25 mouse cellular contexts compared by ENCODE assay signal in genomic region chr19:57143646-57144045, GRCm38 (mm10).
DNase-seq lines count a peak whose midpoint lies in the region; ATAC-seq and TF ChIP-seq lines count a peak whose summit lies in the region.
"Had no signal": no experiment of that assay in that cellular context is flagged by ENCODE, and none has a peak within 500 bp of the region (broad histone marks: within the 10 kb centered on the region; RNA-seq: fewer than 3 reads in every experiment).

No protein-coding gene starts in this region.

- no peak for DNase-seq in gastrocnemius, adult 2 months
- DNase-seq in gastrocnemius, postnatal 4 days (ENCODE audit: low spot score in 2 of 2) = no peak
- no peak for DNase-seq in heart, adult 18-20 months
- DNase-seq in brain, adult 2 months (ENCODE audit: low read depth, low spot score) = peak; percentile 58
- DNase-seq in heart, postnatal 4 days = peak; percentile 39
- DNase-seq: adrenal gland, adult 2 months; cerebellum, postnatal 14 days; gastrocnemius, postnatal 36 days; kidney, postnatal 4 days; liver, postnatal 0 days had no signal

- H3K9ac ChIP-seq in heart, embryonic 15.5 days = no peak overlapping the region
- H3K9ac ChIP-seq: forebrain, embryonic 12.5 days; limb, embryonic 12.5 days; liver, postnatal 0 days; midbrain, embryonic 12.5 days; neural tube, embryonic 15.5 days had no signal

- H3K27me3 ChIP-seq in heart, embryonic 15.5 days = no peaks in the 10 kb centered on the region
- H3K27me3 ChIP-seq: CH12.LX; forebrain, embryonic 12.5 days; limb, embryonic 12.5 days; midbrain, embryonic 12.5 days; neural tube, embryonic 15.5 days; Patski had no signal

- H3K36me3 ChIP-seq in heart, embryonic 15.5 days = peaks cover 7% of the 10 kb centered on the region
- H3K36me3 ChIP-seq: forebrain, embryonic 12.5 days; G1E; hindbrain, embryonic 10.5 days; limb, embryonic 12.5 days; midbrain, embryonic 12.5 days; neural tube, embryonic 15.5 days had no signal

- H3K9me3 ChIP-seq in heart, embryonic 15.5 days (replicated peaks) = no peaks in the 10 kb centered on the region
- H3K9me3 ChIP-seq: forebrain, embryonic 12.5 days; G1E; hindbrain, embryonic 10.5 days; midbrain, embryonic 12.5 days; neural tube, embryonic 15.5 days had no signal

- TF ChIP-seq CTCF in gastrocnemius, adult 2 months (IDR thresholded peaks at IDR 0.05) = no peak

- WGBS in heart, embryonic 15.5 days = 37% methylated on average over 3 of the region's 3 CpGs

- peak overlapping the region; percentile 10; the same call in 1 of the 2 replicates for H3K27ac ChIP-seq in gastrocnemius, adult 2 months
- H3K27ac ChIP-seq in heart, embryonic 15.5 days = 0 out of 2 replicates have a peak overlapping the region, but pooled peaks have one; percentile 44
- H3K27ac ChIP-seq: forebrain, embryonic 12.5 days; hindbrain, embryonic 10.5 days; limb, embryonic 12.5 days; midbrain, embryonic 12.5 days; neural tube, embryonic 15.5 days; stomach, postnatal 0 days had no signal

- peaks cover 32% of the 10 kb centered on the region for H3K4me1 ChIP-seq in heart, embryonic 15.5 days (replicated peaks)
- H3K4me1 ChIP-seq: forebrain, embryonic 12.5 days; hindbrain, embryonic 10.5 days; midbrain, embryonic 12.5 days had no signal

- no peak for ATAC-seq in heart, embryonic 15.5 days (replicated peaks; ENCODE audit: insufficient number of reproducible peaks, insufficient read depth, low FRiP score, low read depth)
- ATAC-seq in erythroid progenitor cell, adult 5-6 weeks (replicated peaks; ENCODE audit: low FRiP score, poor library complexity, severe bottlenecking) = no peak
- ATAC-seq: hindbrain, embryonic 16.5 days; intestine, embryonic 16.5 days; liver, postnatal 0 days; lung, postnatal 0 days; Patski had no signal

- H3K4me3 ChIP-seq in gastrocnemius, adult 2 months = no peak overlapping the region
- no peak overlapping the region for H3K4me3 ChIP-seq in heart, embryonic 15.5 days
- H3K4me3 ChIP-seq: forebrain, embryonic 12.5 days; hindbrain, embryonic 10.5 days; limb, embryonic 12.5 days; midbrain, embryonic 12.5 days; neural tube, embryonic 15.5 days had no signal

- intact Hi-C loops in gastrocnemius, adult 2 months (cut with DNase I) = no loop called here

- H3K4me2 ChIP-seq in heart, embryonic 15.5 days = no peak overlapping the region
- H3K4me2 ChIP-seq: forebrain, embryonic 12.5 days; limb, embryonic 12.5 days; liver, embryonic 11.5 days; midbrain, embryonic 12.5 days; neural tube, embryonic 15.5 days had no signal

Comparison
In these comparisons a context has a peak if more than half of its experiments do, and no peak if none do; other contexts are left out.
1. DNase-seq: peak in brain, adult 2 months (single experiment) and heart, postnatal 4 days (single experiment); none in gastrocnemius, adult 2 months (single experiment), gastrocnemius, postnatal 4 days (0 of 2) and heart, adult 18-20 months (0 of 2).